Mouse (Mus musculus) cerebellum, adult (tissue): ENCODE results near the gene Nav3.
A peak's percentile ranks its signal among the peaks of the same experiment; 100 is the strongest.

Source experiments
- ATAC-seq: cut with Nextera tagmentation; 2 replicates; pipeline ENCODE4 v1.9.2; 2017; ENCODE audit warnings: mild to moderate bottlenecking, moderate library complexity, mixed read lengths; ENCODE audit not compliant: insufficient number of reproducible peaks, low FRiP score, low TSS enrichment

Nav3 gene

GRCm38 (mm10) chr10:110455838-110456493, at the start of gene Nav3:
Nav3 (minus strand) TSS chr10:110456204.
- peak; percentile 81 for ATAC-seq

GRCm38 (mm10) chr10:110485306-110485705, 29.3 kb upstream of the Nav3 start:
- ATAC-seq = no peak

- no peak for ATAC-seq
Observed at GRCm38 (mm10) chr10:110484822-110485221, 28.8 kb upstream of the Nav3 start.

GRCm38 (mm10) chr10:110479189-110479588, 23.2 kb upstream of the Nav3 start:
- ATAC-seq = no peak

- no peak for ATAC-seq
Observed at GRCm38 (mm10) chr10:110477689-110478314, 21.8 kb upstream of the Nav3 start.

GRCm38 (mm10) chr10:110474107-110474506, 18.1 kb upstream of the Nav3 start:
- no peak for ATAC-seq

GRCm38 (mm10) chr10:110469445-110469844, 13.4 kb upstream of the Nav3 start:
- no peak for ATAC-seq

- peak; percentile 60 for ATAC-seq
Observed at GRCm38 (mm10) chr10:110455063-110455837, 754 bp downstream of the Nav3 start.

GRCm38 (mm10) chr10:110453566-110453965, 2.4 kb downstream of the Nav3 start:
- ATAC-seq = no peak

- ATAC-seq = no peak
Observed at GRCm38 (mm10) chr10:110440396-110440795, 15.6 kb downstream of the Nav3 start.

GRCm38 (mm10) chr10:110431078-110431477, 24.9 kb downstream of the Nav3 start:
- ATAC-seq = no peak

GRCm38 (mm10) chr10:110429578-110429977, 26.4 kb downstream of the Nav3 start:
- ATAC-seq = no peak

- no peak for ATAC-seq
Observed at GRCm38 (mm10) chr10:110429052-110429451, 27.0 kb downstream of the Nav3 start.

- ATAC-seq = no peak
Observed at GRCm38 (mm10) chr10:110421533-110421932, 34.5 kb downstream of the Nav3 start.

GRCm38 (mm10) chr10:110417003-110417402, 39.0 kb downstream of the Nav3 start:
- ATAC-seq = no peak

GRCm38 (mm10) chr10:110415624-110416023, 40.4 kb downstream of the Nav3 start:
- no peak for ATAC-seq

GRCm38 (mm10) chr10:110413281-110413897, 42.6 kb downstream of the Nav3 start:
- ATAC-seq = no peak

- ATAC-seq = no peak
Observed at GRCm38 (mm10) chr10:110402950-110403349, 53.1 kb downstream of the Nav3 start.

- no peak for ATAC-seq
Observed at GRCm38 (mm10) chr10:110400642-110401041, 55.4 kb downstream of the Nav3 start.

- ATAC-seq = no peak
Observed at GRCm38 (mm10) chr10:110398643-110399042, 57.4 kb downstream of the Nav3 start.
